Mouse (Mus musculus) myocyte (in vitro differentiated cells): ENCODE data around the gene Rnf220.

Experiments
- CEBPB ChIP-seq: IDR thresholded peaks from 2 replicates; pipeline ENCODE4 v1.6.1; 2011; ENCODE audit warnings: mild to moderate bottlenecking, moderate library complexity; ENCODE audit not compliant: poor library complexity, insufficient read depth, severe bottlenecking
- E2F4 ChIP-seq: IDR thresholded peaks from one replicate; pipeline ENCODE4 v1.6.1; 2011; ENCODE audit warnings: mild to moderate bottlenecking, control low read depth, moderate library complexity; ENCODE audit not compliant: insufficient read depth
- MAX ChIP-seq: IDR thresholded peaks from one replicate; pipeline ENCODE4 v1.6.1; 2011; ENCODE audit warnings: low read depth, mild to moderate bottlenecking, control low read depth
- MYOD1 ChIP-seq, 3 experiments: IDR thresholded peaks; one replicate each; pipeline ENCODE4 v1.6.1; 2011; ENCODE audit warnings: control low read depth in 2 of 3, low read depth in 2 of 3, mild to moderate bottlenecking in 2 of 3, moderate library complexity in 1 of 3; ENCODE audit not compliant: insufficient read length in 2 of 3, control insufficient read depth in 1 of 3
- MYOG ChIP-seq, 3 experiments: IDR thresholded peaks; one replicate each; pipeline ENCODE4 v1.6.1; 2011; ENCODE audit warnings: control low read depth in 2 of 3, low read depth in 2 of 3, mild to moderate bottlenecking in 2 of 3; ENCODE audit not compliant: insufficient read length in 2 of 3, control insufficient read depth in 1 of 3, insufficient read depth in 1 of 3
- POLR2A ChIP-seq: IDR thresholded peaks from one replicate; pipeline ENCODE4 v1.6.1; 2011; ENCODE audit warnings: low read depth, mild to moderate bottlenecking, control low read depth, moderate library complexity; ENCODE audit not compliant: insufficient read length
- POLR2AphosphoS2 ChIP-seq: IDR thresholded peaks from one replicate; pipeline ENCODE4 v1.6.1; 2011; ENCODE audit warnings: low read depth, control low read depth; ENCODE audit not compliant: insufficient read length
- REST ChIP-seq: IDR thresholded peaks from one replicate; pipeline ENCODE4 v1.6.1; 2011; ENCODE audit warnings: mild to moderate bottlenecking, control low read depth, moderate library complexity; ENCODE audit not compliant: insufficient read depth, insufficient read length
- SRF ChIP-seq: IDR thresholded peaks from one replicate; pipeline ENCODE4 v1.6.1; 2011; ENCODE audit warnings: low read depth; ENCODE audit not compliant: control insufficient read depth, insufficient read length
- TCF12 ChIP-seq: IDR thresholded peaks from one replicate; pipeline ENCODE4 v1.6.1; 2011; ENCODE audit warnings: mild to moderate bottlenecking, control low read depth; ENCODE audit not compliant: poor library complexity, insufficient read depth, severe bottlenecking
- TCF3 ChIP-seq: IDR thresholded peaks from one replicate; pipeline ENCODE4 v1.6.1; 2011; ENCODE audit warnings: low read depth, control low read depth; ENCODE audit not compliant: insufficient read length
- USF1 ChIP-seq: IDR thresholded peaks from one replicate; pipeline ENCODE4 v1.6.1; 2011; ENCODE audit warnings: low read depth, mild to moderate bottlenecking, control low read depth, moderate library complexity

DNA sequence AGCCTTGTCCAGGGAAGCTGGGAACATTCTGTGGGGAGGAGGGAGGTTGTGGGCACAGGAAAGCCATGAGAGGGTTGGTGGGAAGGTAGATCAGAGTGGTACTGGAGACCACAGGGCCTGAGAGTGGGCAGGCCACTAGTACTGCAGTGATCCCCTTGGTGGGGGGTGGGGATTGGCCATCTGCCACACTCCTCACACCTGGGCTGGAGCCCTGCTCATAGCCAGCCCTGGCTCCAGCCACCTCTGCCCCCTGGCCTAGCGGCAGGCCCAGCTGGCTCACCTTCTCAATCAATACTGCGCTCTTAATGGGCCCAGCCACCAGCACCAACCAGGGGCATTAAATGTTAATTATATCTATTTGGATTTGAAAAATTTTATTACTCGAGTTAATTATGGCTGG, 166.7 kb downstream of the Rnf220 start:
- no peak for TF ChIP-seq POLR2A
- TF ChIP-seq TCF3, result no peak
- TF ChIP-seq MYOG (IDR thresholded peaks at IDR 0.05; ENCODE audit: control insufficient read depth in 1 of 3, insufficient read depth in 1 of 3, insufficient read length in 2 of 3, low read depth in 2 of 3), result no peak
- no peak for TF ChIP-seq USF1
- TF ChIP-seq MAX, result no peak
- no peak for TF ChIP-seq TCF12
- no peak for TF ChIP-seq E2F4
- no peak for TF ChIP-seq CEBPB
- no peak for TF ChIP-seq SRF
- TF ChIP-seq POLR2AphosphoS2, result no peak
- no peak for TF ChIP-seq MYOD1 (IDR thresholded peaks at IDR 0.05; ENCODE audit: control insufficient read depth in 1 of 3, insufficient read length in 2 of 3, low read depth in 2 of 3)
- no peak for TF ChIP-seq REST
